Mouse (Mus musculus): ENCODE results near the gene Gm6676.
"Not testable (repeated sequence)": the region's sequence is repeated elsewhere in the genome, so short reads cannot be mapped to it uniquely, and the experiment has no call there.

Gene Gm6676

GRCm38 (mm10) chr14:7125312-7125711, at the start of gene Gm6676:
Gene Gm6676 (minus strand): TSS chr14:7125412.
- not testable (repeated sequence) for DNase-seq (ENCODE audit: low read depth)

- not testable (repeated sequence) for DNase-seq (ENCODE audit: low read depth)
Observed at GRCm38 (mm10) chr14:7174483-7174971, 49.3 kb upstream of the Gm6676 start, which contains the start of gene Gm3512. Gene Gm3512 (minus strand): TSS chr14:7174533.

DNA sequence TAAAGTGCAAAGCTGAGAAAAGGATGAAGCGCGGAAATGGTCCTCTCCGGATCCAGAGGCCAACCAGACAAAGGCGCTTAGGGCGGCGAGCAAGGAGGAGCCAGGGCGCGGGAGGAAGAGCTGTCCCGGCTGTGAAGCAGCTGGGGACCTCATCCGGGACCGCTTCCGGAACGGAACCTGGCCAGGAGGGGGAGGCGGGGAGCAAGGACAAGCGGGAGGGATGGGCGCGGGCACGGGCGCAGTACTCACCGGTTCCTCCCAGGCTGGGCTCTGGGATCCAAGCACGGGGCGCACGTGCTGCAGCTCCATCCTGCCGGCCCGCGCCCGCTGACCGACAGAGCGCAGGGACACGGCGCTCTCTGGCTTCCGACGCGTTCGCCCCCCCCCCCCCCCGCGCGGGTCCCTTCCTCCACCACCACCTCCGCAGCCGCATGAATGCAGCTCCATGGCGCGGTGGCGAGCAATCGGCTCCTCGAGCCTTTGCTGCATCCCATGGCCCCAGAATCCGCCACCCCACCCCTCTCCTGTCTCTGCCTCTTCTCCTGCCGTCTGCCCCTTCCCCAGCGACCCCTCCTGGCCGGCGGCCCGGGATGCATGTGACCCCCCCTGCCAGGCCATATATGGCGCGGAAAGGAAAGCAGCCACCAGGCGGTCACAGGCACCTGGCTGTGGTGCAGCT, 19.9 kb downstream of the Gm6676 start:
- DNase-seq (ENCODE audit: low read depth), result not testable (repeated sequence)

DNA sequence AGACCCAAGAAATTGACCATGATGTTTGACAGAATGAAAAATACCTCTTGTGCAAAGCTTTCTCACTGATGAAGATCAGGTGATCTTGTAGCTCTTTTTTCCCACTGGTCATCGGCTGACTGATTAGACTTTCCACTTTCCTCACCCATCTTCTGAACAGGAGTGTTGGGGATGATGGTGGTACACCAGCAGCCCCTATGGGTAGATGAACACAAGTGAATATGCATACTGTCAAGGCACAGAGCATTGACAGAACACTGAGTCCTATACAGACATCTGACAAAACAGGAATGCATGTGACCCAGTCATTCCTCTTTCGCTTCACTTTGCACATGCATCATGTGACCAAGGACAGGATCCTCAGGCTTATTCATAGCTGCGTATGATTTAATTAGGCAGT, 24.7 kb downstream of the Gm6676 start, which contains the start of gene Gm3696:
Gene Gm3696 (minus strand): TSS at position 101 of the 400 bp plus-strand sequence.
- not testable (repeated sequence) for DNase-seq (ENCODE audit: low read depth)
